Mouse (Mus musculus) megakaryocyte, embryonic 14.5 days (primary cell): Measurements from ENCODE around the gene B3galnt1.

Source experiments
- FLI1 ChIP-seq: IDR thresholded peaks from 2 replicates; pipeline ENCODE4 v1.6.1; 2012; ENCODE audit warnings: low read length, inconsistent platforms, mixed read lengths
- GATA1 ChIP-seq: IDR thresholded peaks from 3 replicates; pipeline ENCODE4 v1.6.1; 2012; ENCODE audit warnings: mixed read lengths, low read length, inconsistent platforms, borderline replicate concordance

GRCm38 (mm10) chr3:69576715-69577114 is 22.0 kb downstream of the B3galnt1 start:
- TF ChIP-seq GATA1, result no peak
- no peak for TF ChIP-seq FLI1
